Mouse (Mus musculus) c-Kit-positive CD71-positive TER-119-negative erythroid progenitor cells, embryonic 14.5 days (primary cell): ENCODE data around the gene Rhot2.

ENCODE experiments used
- DNase-seq: peaks from one replicate; pipeline ENCODE4 v3.0.0-alpha.2; 2013; ENCODE audit warnings: low read depth

Rhot2 gene

DNA sequence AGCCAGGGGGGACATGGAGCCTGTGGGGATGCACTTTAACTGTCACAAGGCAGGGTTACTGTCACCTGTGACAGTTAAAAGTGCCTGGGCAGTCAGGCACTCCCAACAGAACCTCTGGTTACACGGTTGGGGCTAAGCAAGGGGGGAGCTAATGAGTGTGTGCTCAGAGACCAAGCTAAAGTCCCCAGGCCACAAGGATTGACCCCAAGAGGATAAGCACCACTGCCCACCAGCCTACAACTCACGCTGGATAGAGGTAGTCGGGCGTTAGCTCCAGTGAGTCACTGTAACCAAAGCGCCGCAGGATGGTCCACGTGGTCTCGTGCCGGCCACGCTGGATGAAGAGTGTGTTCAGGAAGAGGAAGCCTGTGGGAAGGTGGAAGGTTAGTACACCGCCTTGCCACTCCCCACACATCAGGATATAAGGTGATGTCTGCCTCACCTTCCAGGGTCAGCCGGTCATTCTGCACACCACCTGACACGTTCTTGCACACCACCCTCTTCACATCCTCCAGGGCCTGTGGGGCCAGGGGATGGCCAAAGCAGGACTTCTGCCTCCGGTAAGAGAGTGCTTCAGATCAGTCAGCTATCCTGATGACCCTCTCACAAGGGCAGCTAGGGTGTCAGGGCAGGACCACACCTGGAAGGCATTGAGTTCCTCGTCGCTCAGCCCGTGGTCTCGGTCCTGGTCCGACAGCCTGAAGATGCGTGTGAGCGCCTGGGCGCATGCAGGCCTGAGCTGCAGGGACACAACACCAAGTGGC, 3.4 kb downstream of the Rhot2 start, which contains the start of gene Gm20683:
Gene Gm20683 (minus strand): TSS at position 647 of the 764 bp plus-strand sequence.
- DNase-seq, result no peak

DNA sequence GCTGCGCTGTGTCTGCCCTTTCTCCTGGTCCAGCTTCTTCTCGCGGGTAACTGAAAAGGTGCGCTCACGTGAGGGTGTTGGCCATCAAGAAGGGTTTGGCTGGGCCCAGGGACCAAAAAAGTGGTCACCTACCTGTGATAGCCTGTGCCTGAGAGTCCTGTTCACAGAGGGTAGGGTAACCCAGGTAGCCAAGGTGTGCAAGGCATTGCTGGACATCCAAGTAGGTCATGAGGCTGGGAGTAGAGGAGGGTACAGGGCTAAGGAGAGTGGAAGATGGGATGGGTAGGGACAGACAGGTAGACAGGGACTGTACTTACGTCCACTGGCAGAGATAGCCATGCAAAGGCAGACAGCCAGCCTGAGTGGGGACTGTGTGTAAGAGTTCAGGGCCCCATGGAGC, 4.1 kb downstream of the Rhot2 start:
- no peak for DNase-seq

DNA sequence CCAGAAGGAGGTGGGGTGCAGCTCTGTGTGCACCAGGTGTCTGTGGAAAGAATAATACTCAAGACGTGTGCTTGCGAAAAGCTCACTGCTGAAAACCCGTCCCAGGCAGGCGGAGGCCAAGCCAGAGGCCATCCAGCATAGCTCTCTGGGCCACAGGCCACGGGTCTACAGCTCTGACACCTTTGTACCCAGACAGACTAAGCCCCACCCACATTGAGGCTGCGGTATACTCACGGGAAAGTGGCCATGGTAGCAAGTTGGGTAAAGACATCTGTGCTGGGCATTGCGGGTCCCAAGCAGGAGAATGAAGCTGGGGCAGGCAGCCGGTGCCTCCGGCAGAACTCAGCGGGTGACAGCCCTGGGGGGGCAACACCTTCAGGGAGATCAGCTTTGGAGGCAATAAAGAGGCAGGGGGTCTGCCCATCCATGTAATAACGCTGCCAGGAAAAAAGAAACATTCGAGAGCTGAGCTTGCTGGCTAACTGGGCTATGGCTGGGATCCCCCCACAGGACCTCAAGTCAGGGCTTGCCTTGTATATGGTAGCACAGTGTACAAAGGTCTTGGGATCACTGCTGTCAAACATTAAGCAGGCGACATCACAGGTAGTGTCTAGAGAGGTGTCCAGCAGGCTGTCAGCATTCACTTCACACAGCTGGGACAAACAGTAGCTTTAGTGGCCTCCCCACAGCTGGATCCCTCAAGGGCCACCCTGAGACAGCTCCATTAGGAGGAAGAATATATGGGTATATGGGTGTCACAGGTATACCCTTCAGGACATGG, 5.0 kb downstream of the Rhot2 start:
- DNase-seq, result no peak

DNA sequence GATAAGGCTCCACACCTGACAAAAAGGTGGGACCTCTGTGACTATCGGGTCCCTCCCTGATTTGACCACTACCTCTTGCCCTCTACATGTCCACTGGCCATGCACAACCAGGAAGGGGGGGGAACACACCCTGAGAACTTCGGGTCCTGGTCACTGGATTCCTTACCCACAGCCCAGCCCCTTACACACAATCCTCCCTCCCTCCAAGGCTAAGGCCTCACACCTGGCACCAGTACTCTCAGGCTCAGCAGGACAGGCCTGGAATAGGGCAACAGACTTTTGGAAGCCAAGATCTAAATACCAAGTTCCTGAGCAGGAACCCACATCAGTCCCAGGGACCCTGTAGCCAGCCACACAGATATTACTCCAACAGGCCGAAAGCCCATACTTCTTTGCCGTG, 5.7 kb downstream of the Rhot2 start:
- no peak for DNase-seq

DNA sequence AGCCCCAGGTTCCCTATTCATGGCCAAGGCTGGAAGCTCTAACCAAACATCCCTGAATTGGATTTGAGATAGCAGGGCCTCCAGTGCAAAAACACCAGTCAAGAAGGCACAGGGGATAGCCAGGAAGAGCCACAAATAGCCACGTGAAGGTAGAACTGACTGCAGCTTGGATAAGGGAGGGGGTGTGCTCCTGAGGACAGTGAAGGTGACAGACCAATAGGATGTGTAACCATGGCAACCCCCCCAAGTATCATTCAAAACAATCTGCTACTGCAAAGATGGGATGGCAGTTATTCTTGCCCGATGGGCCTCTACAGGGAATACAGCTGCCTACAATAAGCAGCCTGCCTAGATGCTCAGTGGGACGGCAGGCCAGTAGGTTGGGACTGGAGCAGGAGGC, 7.1 kb downstream of the Rhot2 start:
- no peak for DNase-seq

DNA sequence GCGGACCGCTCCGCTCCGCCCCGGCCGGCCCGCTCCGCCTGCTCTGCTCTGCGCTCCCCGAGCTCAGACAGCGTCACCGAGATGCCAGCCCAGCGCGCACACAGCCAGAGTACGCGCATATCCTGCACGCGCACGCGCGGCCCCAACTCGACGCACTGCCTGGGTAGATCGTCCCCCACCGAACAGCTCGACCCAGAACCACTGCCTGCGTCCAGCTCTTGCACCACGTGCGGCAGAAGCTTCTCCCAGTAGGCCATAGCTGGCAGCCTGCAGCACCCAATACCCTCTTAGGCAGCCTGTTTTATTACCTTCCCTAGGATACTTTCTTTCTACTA, 7.6 kb downstream of the Rhot2 start, which contains the start of gene Rhbdl1:
Gene Rhbdl1 (minus strand): TSS at position 220 of the 335 bp plus-strand sequence.
- DNase-seq, result no peak

DNA sequence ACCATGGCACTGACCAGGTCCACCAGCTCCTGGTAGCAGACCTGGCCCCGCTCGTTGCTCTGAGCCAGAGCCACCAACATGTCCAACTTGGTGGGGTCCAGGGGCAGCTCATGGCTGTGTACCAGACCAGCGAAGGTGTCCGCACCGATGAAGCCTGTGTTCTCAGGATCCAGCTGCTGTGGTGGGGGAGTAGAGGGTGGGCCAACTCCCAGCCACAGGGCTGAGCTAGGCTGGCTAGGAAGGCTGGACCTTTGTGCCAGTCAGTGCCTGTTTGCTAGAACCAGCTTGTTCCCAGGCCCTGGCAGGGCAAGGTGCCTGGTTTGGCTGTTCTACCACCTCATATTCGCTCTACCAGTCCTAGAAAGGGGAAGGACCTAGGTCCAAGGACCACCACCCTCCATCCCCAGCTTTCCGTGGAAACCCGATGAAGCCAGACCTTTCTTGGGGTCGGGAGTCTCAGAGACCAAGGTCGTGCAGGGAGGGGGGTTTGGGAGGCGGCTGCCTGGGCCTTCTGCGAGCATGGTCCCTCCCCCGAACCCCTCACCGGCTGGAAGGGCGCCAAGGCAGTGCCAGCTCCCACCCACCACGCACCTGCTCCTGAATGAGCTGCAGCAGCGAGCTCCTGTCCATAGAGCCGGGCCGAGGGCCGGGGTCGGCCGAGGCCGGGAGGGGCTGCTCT, 8.1 kb downstream of the Rhot2 start:
- DNase-seq, result no peak

DNA sequence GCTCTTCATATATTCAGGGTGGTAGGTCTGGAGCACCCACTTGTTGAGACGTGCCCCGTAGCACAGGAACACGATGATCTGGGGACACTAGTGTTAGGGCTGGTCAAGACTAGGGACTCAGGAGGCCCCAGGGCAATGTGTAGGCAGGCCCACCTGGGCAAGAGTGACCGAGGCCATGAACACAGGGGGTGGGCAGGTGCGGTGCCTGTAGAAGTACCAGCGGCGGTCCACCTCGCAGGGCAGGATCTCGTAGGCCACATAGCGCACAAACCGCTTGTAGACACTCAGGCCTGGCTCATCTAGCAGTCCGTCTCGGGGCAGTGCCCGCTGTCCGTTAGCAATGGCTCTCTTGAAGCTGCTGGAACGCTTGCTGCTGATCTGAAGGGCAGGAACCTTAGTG, 8.8 kb downstream of the Rhot2 start:
- DNase-seq, result no peak

DNA sequence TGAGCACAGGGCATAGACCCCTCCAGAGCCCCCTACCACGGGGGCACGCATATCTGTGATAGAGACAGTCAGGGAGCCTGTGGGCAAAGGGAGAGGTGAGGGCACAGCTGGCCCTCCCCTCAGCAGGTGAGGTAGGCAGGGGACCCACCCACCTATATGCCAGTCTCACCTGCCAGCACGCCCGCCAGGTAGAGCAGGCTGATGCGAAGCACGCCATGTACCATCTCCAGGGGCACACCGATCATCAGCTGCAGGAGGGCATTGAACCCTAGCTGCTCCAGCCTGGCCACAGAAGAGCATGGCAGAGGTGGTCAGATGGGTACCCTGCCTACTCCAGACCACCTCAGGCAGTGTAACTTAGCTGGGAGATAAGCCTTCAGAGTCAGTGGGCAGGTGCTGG, 9.3 kb downstream of the Rhot2 start:
- no peak for DNase-seq

DNA sequence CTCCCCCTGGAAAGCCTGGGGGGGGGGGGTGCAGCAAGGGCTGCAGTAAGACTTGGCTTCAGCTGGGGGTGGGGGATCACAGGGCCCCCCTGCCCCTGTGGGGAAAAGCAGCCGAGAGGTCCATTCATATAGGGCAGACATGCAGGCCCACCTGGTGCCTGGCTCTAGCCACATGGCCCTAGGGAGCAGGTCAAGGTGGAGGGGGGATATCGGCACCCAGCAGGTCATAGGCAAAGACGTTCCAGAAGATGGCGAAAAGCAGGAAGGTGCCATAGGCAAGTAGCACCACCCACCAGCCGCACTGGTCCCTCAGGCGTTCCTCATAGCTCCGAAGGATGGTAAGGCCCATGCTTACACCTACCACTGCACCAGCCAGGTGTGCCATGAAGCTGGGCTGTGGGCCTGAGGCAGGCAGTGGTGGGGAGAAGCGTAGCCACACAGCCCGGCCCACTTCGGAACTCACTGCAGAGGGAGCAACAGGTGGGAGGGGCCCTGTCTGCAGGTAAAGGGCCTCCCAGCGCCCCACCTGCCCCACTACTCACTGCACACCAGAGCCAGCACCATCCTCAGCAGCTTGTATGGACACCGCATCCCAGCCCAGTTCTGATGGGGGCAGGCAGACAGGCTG, 9.9 kb downstream of the Rhot2 start:
- DNase-seq, result no peak

DNA sequence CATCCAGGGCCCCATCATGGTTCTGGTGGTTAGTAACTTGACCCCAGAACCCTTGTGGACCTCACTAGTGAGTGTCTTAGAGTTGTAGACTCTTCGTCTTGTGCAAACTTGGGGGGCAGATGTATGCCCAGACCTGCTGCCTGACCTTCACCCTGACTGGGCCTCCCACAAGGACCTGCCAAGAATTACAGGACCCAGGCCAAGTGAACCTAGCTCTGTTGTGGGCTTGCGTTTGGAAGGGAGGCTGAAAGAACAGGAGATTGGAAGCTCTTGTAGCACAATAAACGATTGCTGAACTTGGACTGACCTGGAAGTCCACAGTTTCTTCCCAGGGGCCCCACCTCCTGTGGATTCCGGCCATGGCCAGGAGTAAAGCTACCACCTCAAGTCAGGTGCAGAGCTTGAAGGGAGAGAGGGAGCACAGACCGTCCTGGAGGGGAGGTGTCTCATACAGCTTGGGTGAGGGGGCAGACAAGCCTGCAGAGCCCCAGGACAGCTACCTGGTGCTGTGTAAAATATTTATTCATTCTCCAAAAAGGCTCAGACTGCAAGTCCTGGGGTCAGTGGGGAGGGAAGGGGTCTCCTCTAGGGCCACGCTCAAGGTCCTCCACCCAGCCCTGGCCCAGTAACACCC, 10.6 kb downstream of the Rhot2 start:
- DNase-seq, result no peak

DNA sequence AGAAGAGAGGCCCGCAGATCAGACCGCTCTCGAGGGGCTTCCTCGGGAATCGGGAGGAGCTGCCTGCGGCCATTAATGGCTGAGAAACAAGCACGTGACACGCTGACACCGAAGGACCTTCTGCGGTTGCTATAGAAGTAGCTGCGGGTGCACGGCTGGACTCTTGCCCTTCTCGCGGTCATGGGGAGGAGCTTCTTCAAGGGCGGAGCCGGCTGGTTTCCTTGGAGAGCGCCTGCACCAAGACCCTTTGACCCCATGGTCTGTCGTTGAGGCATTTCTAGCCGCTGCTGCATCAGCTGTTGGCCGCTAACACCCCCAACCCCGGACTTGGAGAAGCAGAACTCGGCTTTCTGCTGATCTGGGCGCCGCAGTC, 11.4 kb downstream of the Rhot2 start, which contains the start of gene Stub1:
Gene Stub1 (minus strand): TSS at position 114 of the 373 bp plus-strand sequence.
- no peak for DNase-seq

DNA sequence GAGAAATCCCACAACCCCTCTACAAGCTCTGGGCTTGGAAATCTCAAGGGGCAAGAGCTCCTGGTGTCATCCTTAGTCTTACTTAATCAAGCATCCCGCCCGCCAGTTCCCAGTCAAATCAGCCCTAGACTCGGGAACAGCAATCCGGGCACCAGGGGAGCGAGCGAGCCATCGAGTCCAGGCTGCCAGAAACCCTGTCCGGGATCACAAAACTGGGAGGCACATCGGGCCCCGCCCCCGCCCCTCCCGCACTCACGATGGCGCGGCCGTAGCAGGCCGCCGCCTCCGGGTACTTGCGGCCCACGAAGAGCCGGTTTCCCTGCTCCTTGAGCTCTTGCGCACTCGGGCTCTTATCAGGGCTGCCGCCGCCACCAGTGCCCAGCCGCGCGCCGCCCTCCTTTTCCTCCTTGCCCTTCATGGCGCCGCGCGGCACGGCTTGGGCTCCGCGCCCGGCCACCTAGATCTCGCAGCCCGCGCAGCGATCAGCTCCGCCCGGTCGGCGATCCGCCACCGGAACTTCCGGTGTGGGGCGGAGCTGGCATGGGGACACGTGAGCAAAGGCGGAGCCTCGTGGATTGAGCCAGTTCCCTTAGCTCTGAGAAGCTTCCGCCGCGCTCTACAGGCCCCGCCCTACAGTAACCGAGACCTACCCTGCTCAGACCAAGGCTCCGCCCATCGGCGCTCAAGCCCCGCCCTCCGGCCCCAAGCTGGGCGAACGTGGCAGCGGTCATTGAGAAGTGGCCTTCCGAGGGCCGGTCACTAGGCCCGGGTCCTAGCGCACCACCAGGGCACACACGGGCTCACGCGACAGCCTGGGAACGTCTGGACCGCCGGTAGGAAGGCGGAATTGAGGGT, 12.0 kb downstream of the Rhot2 start:
- peak; percentile 98 for DNase-seq

DNA sequence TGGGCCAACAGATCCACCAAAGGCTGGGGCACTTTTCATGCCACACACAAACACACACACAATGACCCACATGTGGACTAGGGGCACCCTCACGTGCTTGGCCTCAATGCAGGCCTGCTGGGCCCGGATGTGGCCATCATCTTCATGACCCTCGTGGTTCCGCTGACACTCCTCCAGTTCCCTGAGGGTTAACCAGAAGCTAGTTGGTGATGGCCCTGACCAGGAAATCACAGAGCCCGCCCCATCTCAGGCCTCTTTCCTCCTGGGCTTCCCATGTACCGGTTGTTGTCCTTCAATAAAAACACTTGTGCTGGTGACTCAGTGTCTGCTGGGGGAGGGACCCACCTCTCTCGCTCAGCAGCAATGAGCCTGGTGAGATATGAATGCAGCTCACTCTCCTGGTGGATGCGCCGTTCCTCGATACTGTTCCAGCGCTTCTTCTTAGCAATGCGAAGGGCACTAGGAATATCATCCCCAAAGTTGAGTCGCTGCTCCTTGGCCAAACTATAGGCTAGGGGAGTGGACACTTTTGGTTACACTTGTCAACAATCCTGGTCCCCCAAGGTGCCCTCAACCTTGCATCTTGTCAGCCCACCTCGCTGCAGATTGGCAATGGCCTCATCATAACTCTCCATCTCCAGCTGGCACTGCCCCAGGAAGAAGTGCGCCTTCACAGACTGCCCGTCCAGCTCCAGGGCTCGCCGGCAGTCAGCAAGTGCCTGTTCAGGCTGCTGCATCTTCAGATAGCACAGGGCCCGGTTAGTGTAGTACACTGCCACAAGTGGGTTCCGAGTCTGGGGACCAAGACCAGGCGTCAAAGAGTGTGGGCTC, 13.0 kb downstream of the Rhot2 start:
- no peak for DNase-seq

DNA sequence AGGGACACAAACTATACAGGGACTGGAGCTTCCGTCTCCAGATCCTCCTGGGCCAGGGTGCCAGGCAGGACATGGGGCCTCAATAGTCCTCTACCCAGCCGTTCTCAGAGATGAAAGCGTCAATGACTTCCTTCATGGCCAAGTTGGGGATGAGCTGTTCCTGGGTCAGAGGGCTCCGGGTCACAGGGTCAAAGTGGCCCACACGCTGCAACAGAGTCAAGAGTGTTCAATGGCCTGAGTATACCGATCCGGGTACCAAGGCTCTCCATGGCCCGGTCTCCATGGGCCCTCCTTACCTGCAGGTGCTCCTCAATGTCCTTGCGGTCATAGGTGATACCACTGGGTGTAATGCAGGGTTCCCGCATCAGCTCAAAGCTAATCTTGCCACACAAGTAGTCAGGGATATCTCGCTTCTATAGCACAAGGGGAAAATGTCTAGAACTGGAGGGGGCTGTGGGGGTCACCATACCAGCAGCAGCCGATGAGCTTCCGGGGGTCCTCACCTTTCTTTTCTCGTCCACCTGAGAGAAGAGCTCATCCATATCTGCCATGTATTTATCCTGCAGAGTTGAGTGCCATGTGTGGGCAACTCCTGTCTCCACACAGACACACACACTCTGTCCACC, 13.7 kb downstream of the Rhot2 start:
- DNase-seq, result no peak

DNA sequence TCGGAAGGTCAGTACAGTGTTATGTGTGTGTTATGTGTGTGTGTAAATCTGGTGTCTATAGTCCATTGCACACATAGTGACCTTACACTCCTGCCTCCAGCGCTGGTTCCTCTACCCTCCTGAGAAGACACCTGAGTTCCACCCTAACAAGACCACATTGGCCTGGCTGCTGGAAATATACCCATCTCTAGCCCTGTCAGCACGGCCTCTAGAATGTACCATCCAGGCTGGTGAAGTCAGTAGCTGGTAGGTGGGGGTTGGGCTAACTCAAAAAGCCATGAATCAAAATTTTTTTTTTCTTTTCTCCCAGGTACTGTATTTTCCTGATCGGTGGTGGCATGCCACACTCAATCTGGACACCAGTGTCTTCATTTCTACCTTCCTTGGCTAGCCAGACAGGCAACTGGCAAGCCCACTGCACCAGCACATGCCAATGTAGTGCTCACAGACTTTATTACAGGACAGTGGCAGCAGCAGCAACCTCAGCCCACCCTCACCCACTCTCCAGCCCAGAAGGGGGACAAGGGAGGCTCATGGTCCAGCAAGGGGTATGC, 14.4 kb downstream of the Rhot2 start:
- no peak for DNase-seq

DNA sequence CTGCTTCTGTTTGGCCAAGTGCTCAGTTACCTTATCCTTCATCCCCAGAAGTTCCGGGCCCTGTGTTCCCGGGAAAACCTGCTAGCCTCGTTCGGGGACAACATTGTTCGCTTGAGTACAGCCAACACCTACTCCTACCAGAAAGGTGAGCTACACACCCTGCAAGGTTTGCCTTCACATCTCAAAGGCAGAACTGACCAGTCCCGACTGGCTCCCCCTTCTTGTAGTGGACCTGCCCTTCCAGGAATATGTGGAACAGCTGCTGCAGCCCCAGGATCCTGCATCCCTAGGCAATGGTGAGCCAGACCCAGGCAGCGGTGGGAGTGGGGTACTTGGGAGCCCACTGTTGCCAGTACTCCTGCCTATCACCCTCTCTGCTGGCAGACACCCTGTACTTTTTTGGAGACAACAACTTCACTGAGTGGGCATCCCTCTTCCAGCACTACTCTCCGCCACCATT, 15.1 kb downstream of the Rhot2 start:
- no peak for DNase-seq

DNA sequence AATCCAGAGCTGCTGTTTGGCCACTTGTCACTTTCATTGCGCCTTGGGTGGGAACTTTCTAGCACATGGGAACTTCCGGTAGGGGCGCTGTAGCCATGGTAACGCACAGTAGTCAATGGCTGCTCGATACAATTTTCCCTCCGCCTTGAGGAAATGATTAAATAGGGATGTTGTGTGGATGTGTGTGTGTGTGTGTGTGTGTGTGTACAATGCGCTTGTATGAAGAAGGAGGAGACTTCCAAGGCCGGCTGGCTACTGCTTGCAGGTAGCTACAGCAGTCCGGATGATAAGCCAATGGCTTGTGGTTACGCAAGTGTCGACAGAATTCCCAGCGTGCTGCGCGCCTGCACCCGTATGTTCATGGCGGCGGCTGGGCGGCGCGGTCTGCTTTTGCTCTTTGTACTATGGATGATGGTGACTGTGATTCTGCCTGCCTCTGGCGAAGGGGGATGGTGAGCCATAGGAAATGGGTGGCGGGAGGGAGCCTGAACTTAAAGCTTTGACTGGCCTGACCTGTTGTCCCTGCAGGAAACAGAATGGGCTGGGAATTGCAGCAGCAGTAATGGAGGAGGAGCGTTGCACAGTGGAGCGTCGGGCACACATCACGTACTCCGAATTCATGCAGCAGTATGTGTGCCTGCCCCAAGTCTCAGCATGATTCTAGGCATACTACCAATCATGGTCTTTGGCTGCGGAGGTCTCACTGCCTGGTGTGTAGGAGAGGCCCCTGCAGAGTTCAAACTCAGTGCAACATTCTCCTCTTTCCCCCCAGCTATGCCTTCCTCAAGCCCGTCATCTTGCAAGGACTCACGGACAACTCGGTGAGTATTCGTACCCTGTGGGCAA, 15.7 kb downstream of the Rhot2 start, which contains the start of gene Jmjd8:
Gene Jmjd8 (plus strand): TSS at position 156 of the 846 bp plus-strand sequence.
- peak; percentile 69 for DNase-seq
